Mouse (Mus musculus) neural tube, embryonic 11.5 days (tissue): ENCODE measurements around the gene Pex26. TPM values are rescaled to one million over a fixed set of nuclear protein-coding genes. Genes with fewer than 3 reads are reported as not detected.

Experiments used
- polyA plus RNA-seq: library from polyadenylated mRNA; unstranded; fragments of >200 nt; fragmentation: Nextera tagmentation; extraction: Ambion mirVana; gene quantifications from 2 replicates; pipeline ENCODE4 v1.2.1, GENCODE M21; 2014

The Pex26 gene
- polyA plus RNA-seq, 1 experiment from 2014 or later = 7.1 TPM

Other genes starting within 250 kb of the Pex26 start
- gene Mical3, start 52.7 kb upstream of the Pex26 start, polyA plus RNA-seq = 18.4 and 19.6 TPM in 2 replicates
- 0.31 and 0.49 TPM in 2 replicates for gene Tuba8, start 27.0 kb downstream of the Pex26 start, polyA plus RNA-seq
- gene Usp18, start 62.2 kb downstream of the Pex26 start, polyA plus RNA-seq = 1.2 TPM in 2 replicates
- 2.9 and 3.3 TPM in 2 replicates for gene Slc6a13, start 116.6 kb downstream of the Pex26 start, polyA plus RNA-seq
- not detected in 2 replicates for gene Slc6a12, start 159.4 kb downstream of the Pex26 start, polyA plus RNA-seq